Mouse (Mus musculus) CD8-positive naive resting alpha-beta T cell, adult 2 months (primary cell): ENCODE data around the gene Ankrd52.

Source experiments
- DNase-seq, 2 experiments: peaks; one replicate each; pipeline ENCODE4 v3.0.0; 2022; ENCODE audit warnings: low read depth in 2 of 2, low spot score in 2 of 2

Gene Ankrd52

DNA sequence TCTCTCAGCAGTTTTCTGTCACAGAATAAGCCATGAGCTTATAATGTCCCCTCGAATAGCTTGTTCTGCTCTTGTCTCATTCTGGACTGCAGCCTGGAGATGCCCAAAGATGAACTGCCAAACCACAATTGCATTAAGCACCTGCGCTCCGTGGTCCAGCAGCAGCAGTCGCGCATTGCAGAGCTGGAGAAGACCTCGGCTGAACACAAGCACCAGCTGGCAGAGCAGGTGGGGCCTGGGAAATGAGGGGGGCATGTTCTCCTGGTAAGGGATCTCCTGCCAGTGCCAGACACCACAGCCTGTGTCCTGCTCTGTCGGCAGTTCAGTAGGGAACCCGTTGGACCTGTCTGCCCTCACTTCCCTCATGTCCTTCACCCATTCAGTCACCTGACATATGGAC, 59.5 kb downstream of the Ankrd52 start:
- no peak for DNase-seq

GRCm38 (mm10) chr10:128438675-128439279, 61.9 kb downstream of the Ankrd52 start:
- peak in 1 of 2 experiments; percentile 12 for DNase-seq

GRCm38 (mm10) chr10:128440407-128440806, 63.5 kb downstream of the Ankrd52 start:
- DNase-seq, result no peak

- DNase-seq, result no peak
These were observed 64.6 kb downstream of the Ankrd52 start for GRCm38 (mm10) chr10:128441324-128442119.

- DNase-seq, result no peak
These were observed 65.8 kb downstream of the Ankrd52 start for GRCm38 (mm10) chr10:128442718-128443117.

DNA sequence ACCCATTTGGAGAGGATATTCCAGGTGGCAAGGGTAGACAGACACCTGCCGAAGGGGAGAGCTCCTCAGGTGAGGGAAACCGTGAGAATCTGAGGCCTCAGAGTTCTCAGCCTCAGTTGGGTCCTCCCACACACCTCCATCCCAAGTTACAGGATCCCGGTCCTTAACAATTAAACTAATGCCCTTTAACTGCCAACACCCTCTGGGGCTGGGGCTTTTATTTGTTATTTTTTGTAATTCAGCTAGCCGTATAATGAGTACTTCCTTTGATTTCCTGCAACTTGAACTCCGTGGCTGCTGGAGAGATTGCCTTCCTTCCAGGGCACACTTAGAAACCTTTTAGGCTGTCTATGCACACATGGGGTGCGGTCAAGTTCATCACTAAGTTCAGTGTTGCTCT, 67.4 kb downstream of the Ankrd52 start:
- DNase-seq, result no peak

DNA sequence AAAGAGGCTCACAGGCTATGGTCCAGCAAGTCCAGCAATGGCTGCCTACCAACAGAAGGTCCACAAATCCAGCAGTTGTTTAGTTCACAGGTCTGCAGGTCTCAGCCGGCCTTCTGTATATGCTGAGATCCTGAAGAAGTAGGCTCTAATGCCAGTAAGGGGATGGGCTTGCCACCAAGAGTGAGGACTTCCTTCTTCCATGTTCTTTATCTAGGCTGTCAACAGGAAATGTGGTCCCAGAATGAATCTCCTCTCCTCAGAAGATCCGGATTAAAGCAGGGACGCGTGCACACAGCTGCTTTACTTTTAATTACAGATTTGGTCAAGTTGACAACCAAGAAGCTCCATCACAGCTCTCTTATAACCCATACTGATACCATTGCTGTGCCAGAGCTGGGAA, 68.5 kb downstream of the Ankrd52 start:
- DNase-seq, result no peak

GRCm38 (mm10) chr10:128451014-128451413, 74.1 kb downstream of the Ankrd52 start:
- DNase-seq, result no peak

GRCm38 (mm10) chr10:128454471-128454870, 77.6 kb downstream of the Ankrd52 start:
- no peak for DNase-seq

GRCm38 (mm10) chr10:128455280-128455679, 78.4 kb downstream of the Ankrd52 start:
- DNase-seq, result peak; percentile 57 to 78

GRCm38 (mm10) chr10:128457676-128458075, 80.8 kb downstream of the Ankrd52 start:
- no peak for DNase-seq
